Mouse (Mus musculus): ENCODE results near the gene Gm13697.
"Not testable (repeated sequence)": the region's sequence is repeated elsewhere in the genome, so short reads cannot be mapped to it uniquely, and the experiment has no call there.

Gm13697 gene

GRCm38 (mm10) chr2:83984443-83984842, at the start of gene Gm13697:
Gene Gm13697, plus strand, starts transcription at chr2:83984743.
- in situ Hi-C loops (cut with MseI, MboI): not testable (repeated sequence)

GRCm38 (mm10) chr2:83940931-83941361, 43.6 kb upstream of the Gm13697 start, which contains the start of gene Zswim2:
Gene Zswim2, minus strand, starts transcription at chr2:83941228.
- in situ Hi-C loops (cut with MseI, MboI): no loop called here

- in situ Hi-C loops (cut with MseI, MboI): no loop called here
These were observed 43.2 kb upstream of the Gm13697 start for GRCm38 (mm10) chr2:83941378-83941777.

- in situ Hi-C loops (cut with MseI, MboI): no loop called here
These were observed 42.8 kb upstream of the Gm13697 start for GRCm38 (mm10) chr2:83941792-83942191.

- in situ Hi-C loops (cut with MseI, MboI): not testable (repeated sequence)
These were observed 29.1 kb upstream of the Gm13697 start, which contains the start of gene Gm13698 for GRCm38 (mm10) chr2:83955393-83955792. Gene Gm13698, plus strand, starts transcription at chr2:83955693.

- in situ Hi-C loops (cut with MseI, MboI): not testable (repeated sequence)
These were observed 23.3 kb upstream of the Gm13697 start, which contains the start of gene Gm13693 for GRCm38 (mm10) chr2:83961203-83961602. Gene Gm13693, plus strand, starts transcription at chr2:83961503.

GRCm38 (mm10) chr2:83967013-83967412, 17.5 kb upstream of the Gm13697 start, which contains the start of gene Gm13695:
Gene Gm13695, plus strand, starts transcription at chr2:83967313.
- in situ Hi-C loops (cut with MseI, MboI): not testable (repeated sequence)

- in situ Hi-C loops (cut with MseI, MboI): not testable (repeated sequence)
These were observed 11.7 kb upstream of the Gm13697 start, which contains the start of gene Gm13696 for GRCm38 (mm10) chr2:83972823-83973222. Gene Gm13696, plus strand, starts transcription at chr2:83973123.

GRCm38 (mm10) chr2:83978633-83979032, 5.9 kb upstream of the Gm13697 start, which contains the start of gene Gm13694:
Gene Gm13694, plus strand, starts transcription at chr2:83978933.
- in situ Hi-C loops (cut with MseI, MboI): not testable (repeated sequence)

- in situ Hi-C loops (cut with MseI, MboI): not testable (repeated sequence)
These were observed 5.7 kb downstream of the Gm13697 start, which contains the start of gene Gm13691 for GRCm38 (mm10) chr2:83990253-83990652. Gene Gm13691, plus strand, starts transcription at chr2:83990553.

GRCm38 (mm10) chr2:83993639-83994255, 9.2 kb downstream of the Gm13697 start:
- in situ Hi-C loops (cut with MseI, MboI): not testable (repeated sequence)

- in situ Hi-C loops (cut with MseI, MboI): not testable (repeated sequence)
These were observed 10.0 kb downstream of the Gm13697 start for GRCm38 (mm10) chr2:83994526-83994925.

- in situ Hi-C loops (cut with MseI, MboI): loop anchor here (25.0 kb wide), 1 partner anchor 97 kb away; no protein-coding TSS in a partner anchor
These were observed 24.4 kb downstream of the Gm13697 start for GRCm38 (mm10) chr2:84008913-84009312.

GRCm38 (mm10) chr2:84009818-84010217, 25.3 kb downstream of the Gm13697 start:
- in situ Hi-C loops (cut with MseI, MboI): loop anchor here (25.0 kb wide), 1 partner anchor 98 kb away; no protein-coding TSS in a partner anchor

GRCm38 (mm10) chr2:84014572-84014971, 30.0 kb downstream of the Gm13697 start:
- in situ Hi-C loops (cut with MseI, MboI): loop anchor here (25.0 kb wide), 1 partner anchor 102 kb away; no protein-coding TSS in a partner anchor

GRCm38 (mm10) chr2:84016291-84016690, 31.7 kb downstream of the Gm13697 start:
- in situ Hi-C loops (cut with MseI, MboI): loop anchor here (25.0 kb wide), 1 partner anchor 104 kb away; no protein-coding TSS in a partner anchor

GRCm38 (mm10) chr2:84018330-84018729, 33.8 kb downstream of the Gm13697 start:
- in situ Hi-C loops (cut with MseI, MboI): loop anchor here (25.0 kb wide), 1 partner anchor 106 kb away; no protein-coding TSS in a partner anchor

- in situ Hi-C loops (cut with MseI, MboI): loop anchor here (25.0 kb wide), 1 partner anchor 107 kb away; no protein-coding TSS in a partner anchor
These were observed 35.2 kb downstream of the Gm13697 start for GRCm38 (mm10) chr2:84019519-84020305.

GRCm38 (mm10) chr2:84021930-84022329, 37.4 kb downstream of the Gm13697 start:
- in situ Hi-C loops (cut with MseI, MboI): loop anchor here (25.0 kb wide), 1 partner anchor 110 kb away; no protein-coding TSS in a partner anchor

- in situ Hi-C loops (cut with MseI, MboI): loop anchor here (25.0 kb wide), 1 partner anchor 111 kb away; no protein-coding TSS in a partner anchor
These were observed 38.4 kb downstream of the Gm13697 start for GRCm38 (mm10) chr2:84022905-84023304.

- in situ Hi-C loops (cut with MseI, MboI): loop anchor here (25.0 kb wide), 1 partner anchor 111 kb away; no protein-coding TSS in a partner anchor
These were observed 38.8 kb downstream of the Gm13697 start for GRCm38 (mm10) chr2:84023319-84023718.
